Mouse (Mus musculus): ENCODE measurements at regions not wholly inside any gene's neighbourhood (a gene's known extent, or its start where the extent isn't known, plus 50 kb on each side); places are given as distances from the start of the nearest gene placed in this dataset.

- DNase-seq: no peak
These were observed 289.9 kb upstream of the Rps6ka3 start for GRCm38 (mm10) chrX:158920217-158920616.

DNA sequence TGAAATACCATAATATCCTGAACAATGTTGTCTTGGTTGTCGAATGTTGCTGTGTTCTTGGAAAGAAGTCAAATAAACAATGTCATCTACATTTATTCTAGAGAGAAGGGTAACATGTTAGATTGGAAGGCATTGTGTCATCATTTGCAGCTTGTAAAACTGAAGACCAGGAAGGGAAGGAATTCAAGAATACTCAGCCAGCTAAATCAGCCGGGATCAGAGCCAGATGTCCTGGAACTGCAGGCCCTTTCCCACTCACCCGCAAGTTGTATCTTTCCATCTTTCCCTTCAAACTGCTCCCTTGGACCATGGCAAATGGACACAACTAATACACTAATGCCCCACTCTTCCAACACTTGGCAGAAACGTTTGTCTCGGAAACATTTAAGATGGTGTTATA lies 288.7 kb upstream of the Rps6ka3 start:
- no peak for DNase-seq

DNA sequence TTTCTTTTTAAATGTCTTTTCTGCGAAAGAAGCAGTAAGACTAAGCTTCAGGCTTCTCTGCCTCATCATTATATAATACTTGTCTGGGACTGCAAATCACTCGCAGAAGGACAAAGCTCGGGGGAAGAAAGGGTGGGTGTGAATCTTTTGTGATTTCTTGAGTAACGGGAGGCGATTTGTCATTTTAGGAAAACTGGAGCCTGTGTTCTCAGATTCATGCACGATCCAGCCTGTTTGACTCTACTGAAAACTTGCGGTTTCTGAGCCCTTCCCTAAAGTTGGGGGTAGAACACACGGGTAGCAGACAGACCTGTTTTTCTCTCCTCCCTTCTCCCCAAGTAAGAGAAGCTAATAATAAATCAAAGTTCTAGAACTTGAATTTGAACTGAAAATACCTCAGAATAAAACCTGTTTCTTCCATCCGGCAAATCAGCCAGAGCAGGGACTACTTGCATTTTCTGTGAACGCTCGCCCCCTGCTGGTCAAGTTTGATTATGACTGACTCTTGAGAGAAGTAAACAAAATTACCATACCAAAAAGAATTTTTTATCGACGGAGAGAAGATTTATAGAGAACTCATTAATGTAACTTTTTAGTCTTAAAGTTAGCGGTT lies 288.2 kb upstream of the Rps6ka3 start:
- peak; percentile 54 for DNase-seq

- DNase-seq: no peak
These were observed 287.0 kb upstream of the Rps6ka3 start for GRCm38 (mm10) chrX:158923081-158923561.

DNA sequence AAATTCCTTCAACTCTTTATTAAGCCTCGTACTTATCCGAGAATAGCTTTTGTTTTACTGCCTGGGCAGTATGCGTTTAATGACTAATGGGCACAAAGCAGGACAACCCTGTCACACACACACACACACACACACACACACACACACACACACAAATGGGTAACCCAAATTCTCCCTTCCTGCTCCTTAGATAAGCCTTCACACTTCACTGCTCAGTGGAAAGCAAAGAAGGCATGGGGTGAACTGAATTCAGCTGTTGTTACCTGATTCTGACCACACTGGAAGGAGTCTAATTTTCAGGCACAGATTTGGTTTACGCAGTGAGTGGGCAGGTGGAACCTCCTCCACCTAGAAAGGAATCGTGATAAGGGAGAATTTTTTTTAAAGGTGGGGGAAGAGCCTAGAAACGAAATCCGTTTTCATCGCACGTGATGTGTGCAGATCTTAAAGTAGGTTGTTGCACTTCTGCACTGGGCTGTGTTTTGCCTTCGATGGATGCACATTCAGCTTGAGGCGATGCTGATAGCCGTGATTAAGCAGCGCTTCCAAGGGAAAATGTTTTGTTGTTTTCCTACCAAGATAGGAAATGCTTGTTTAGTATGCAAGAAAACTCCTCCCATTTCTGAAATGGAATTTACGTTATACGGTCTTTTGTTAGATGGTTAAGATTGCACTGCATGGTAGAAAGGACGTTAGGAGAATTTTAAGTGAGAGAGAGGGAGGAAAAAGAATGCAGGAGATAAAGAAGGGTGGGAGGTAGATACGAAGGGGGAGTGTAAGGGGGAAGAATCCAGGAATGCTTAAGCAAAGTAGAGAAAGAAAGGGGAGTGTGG lies 286.2 kb upstream of the Rps6ka3 start:
- DNase-seq: no peak

GRCm38 (mm10) chrX:158924490-158925398 lies 285.4 kb upstream of the Rps6ka3 start:
- no peak for DNase-seq

- DNase-seq: no peak
These were observed 278.2 kb upstream of the Rps6ka3 start for GRCm38 (mm10) chrX:158931864-158932263.

- DNase-seq: no peak
These were observed 262.9 kb upstream of the Rps6ka3 start for GRCm38 (mm10) chrX:158947191-158947590.

- DNase-seq: peak; percentile 2
These were observed 238.4 kb upstream of the Rps6ka3 start for GRCm38 (mm10) chrX:158971726-158972125.

DNA sequence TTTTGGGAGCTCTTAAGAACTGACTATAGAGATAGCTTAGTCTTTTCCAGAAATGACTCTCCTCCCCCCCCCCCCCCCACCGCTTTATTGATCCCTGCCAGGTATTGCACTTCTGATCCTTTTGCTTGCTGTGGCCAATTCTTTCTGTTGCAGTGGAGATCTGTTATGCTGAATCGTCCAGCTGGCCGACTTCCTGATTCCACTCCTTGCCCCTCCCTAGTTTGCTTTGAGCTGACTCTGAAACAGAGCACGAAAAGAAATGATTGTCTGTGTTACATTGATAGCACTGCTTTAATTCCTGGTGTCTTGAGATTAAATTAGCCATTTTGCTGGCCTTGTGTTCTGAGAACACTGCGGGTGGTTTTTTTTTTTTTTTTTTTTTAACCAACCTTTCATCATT lies 233.5 kb upstream of the Rps6ka3 start:
- no peak for DNase-seq

DNA sequence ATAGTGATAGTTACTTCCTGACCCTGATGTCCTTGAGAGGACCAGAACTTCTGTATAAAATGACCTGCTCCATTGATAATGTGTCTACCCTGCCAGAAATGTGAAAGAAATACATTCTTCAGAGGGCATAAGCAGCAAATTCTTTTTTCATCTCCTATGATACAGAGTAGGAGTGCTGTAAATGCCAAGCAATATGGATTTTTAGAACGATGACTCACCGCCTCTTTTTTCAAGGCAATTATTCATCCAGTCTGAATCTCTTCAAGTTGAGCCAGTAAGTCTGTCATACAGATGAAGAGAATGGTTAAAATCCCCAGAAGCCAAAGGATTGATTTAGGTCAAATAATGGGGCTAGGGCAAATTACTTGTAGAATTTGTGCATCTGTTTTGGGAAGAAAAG lies 225.4 kb upstream of the Rps6ka3 start:
- DNase-seq: no peak

DNA sequence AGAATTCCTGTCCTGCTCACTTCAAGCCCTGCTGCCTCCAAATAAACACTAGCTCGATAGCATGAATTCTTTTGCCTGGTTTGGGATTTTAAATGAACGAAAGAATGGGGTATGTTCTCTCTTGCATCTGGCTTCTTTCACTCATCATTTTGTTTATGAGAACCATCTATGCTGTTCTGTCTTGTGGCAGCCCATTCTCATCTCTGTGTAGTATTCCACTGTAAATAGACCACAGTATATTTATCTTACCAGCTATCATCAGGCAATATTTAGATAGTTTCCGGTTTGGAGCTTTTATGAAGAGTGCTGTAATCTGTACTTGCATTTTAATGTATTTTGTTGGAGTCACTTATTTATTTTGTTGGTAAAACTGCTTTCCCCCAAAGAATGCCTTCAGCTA lies 222.4 kb upstream of the Rps6ka3 start:
- DNase-seq: no peak

DNA sequence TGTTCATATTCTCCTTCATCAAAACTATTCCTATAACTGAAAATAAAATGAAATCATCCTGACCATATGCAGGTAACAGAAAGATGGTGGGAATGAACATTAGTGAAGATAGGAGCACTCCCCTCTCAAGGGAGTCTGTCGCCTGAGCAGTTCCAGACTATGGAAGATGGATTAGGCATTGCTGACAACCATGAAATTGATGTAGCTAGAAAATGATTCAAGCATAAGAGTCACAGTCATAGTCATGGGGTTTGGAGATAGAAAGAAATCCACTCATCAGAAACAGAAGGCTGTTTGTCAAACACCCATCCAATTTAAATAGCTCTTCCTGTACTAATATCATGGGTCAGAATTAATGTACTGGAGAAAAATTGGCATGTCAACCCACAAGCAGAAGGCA lies 191.2 kb upstream of the Rps6ka3 start:
- no peak for DNase-seq

GRCm38 (mm10) chrX:159026311-159026710 lies 183.8 kb upstream of the Rps6ka3 start:
- no peak for DNase-seq

DNA sequence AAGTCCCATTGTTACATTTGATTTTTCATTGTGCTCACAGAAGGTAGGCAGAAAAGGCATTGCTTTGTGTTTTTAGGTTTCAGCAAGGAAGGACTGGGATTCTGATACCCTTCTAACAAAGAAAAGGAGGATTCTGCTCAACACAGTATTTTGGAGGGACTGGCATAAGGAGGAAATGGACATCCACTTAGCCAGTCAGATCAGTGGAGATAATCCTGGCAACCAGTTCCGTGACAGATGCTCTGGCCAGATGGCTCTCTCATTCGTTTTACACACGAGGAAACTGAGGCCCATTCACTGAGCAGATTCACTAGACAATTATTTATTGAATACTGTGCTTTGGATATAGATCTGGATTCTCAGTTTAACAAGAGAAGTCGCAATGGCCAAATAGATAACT lies 178.2 kb upstream of the Rps6ka3 start:
- DNase-seq: no peak

GRCm38 (mm10) chrX:159043432-159043831 lies 166.7 kb upstream of the Rps6ka3 start:
- peak; percentile 75 for DNase-seq

DNA sequence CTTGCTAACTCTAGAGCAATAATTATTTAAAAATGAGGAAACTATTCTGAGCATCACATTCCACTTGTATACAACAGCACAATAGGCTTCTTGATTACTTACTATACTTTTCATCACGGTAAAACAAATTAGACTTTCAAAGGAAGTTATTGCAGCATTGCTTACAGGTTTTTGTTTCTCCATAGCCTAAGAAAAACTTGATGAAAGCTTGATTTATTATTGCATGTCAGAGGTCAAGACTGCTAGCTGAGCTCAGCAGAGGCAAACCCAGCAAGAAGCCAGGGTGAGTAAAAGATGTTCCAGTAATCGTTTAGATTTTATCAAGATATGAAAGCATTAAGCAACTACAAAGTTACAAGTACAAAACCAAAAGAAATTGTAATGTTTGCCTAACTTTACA lies 162.2 kb upstream of the Rps6ka3 start:
- no peak for DNase-seq

GRCm38 (mm10) chrX:159055689-159056461 lies 154.2 kb upstream of the Rps6ka3 start:
- DNase-seq: no peak

- no peak for DNase-seq
These were observed 153.7 kb upstream of the Rps6ka3 start for GRCm38 (mm10) chrX:159056462-159056805.

- no peak for DNase-seq
These were observed 151.2 kb upstream of the Rps6ka3 start for GRCm38 (mm10) chrX:159058931-159059330.

DNA sequence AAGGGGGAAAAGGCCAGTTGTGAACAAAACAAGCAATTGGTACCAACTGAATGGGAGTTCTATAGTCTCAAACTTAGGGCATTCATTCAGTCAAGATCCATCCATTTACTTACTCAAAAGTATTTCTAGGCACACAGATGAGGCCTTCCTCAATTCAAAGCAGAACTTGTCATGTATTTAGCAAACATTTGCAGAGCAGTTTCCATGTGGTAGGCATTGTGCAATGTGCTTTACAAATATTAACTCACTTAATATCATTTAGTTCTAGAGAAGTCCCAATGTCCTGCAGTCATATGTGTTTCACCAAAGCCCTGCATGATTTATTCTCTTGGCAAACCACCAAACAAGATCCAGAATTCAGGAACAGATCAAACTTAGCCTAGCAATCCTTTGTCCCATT lies 148.8 kb upstream of the Rps6ka3 start:
- no peak for DNase-seq

DNA sequence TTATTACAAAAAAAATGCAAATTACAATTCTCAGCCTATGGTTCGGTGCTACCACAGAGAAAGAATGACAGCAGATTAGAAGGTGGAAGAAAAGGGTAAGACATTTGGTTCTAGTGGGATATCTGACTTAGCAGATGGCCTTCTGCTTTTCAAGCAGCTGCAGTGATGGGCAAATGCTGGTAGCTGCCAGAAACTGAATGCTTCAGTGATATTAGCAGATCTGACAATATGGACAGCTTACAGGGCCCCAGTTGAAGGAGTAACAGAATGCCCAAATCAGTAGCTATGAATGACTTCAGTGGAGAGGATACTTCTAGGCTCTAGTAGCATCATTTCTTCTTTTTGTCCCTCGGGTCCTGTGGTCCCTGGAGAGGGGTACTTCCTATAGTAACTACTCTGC lies 143.9 kb upstream of the Rps6ka3 start:
- DNase-seq: no peak

GRCm38 (mm10) chrX:159072647-159073046 lies 137.5 kb upstream of the Rps6ka3 start:
- no peak for DNase-seq

All from thymus, postnatal 14 days (tissue).